Mouse (Mus musculus) ES-Bruce4 (cell line): ENCODE data around the gene Kptn.

Experiments used
- CTCF ChIP-seq: IDR thresholded peaks from one replicate; pipeline ENCODE4 v1.8.1; 2011; ENCODE audit warnings: low read depth, low read length
- EP300 ChIP-seq: IDR thresholded peaks from 2 replicates; pipeline ENCODE4 v1.6.1; 2011; ENCODE audit warnings: low read depth, low read length; ENCODE audit not compliant: insufficient read depth
- POLR2A ChIP-seq: IDR thresholded peaks from one replicate; pipeline ENCODE4 v1.8.1; 2011; ENCODE audit warnings: low read length; ENCODE audit not compliant: insufficient read depth

DNA sequence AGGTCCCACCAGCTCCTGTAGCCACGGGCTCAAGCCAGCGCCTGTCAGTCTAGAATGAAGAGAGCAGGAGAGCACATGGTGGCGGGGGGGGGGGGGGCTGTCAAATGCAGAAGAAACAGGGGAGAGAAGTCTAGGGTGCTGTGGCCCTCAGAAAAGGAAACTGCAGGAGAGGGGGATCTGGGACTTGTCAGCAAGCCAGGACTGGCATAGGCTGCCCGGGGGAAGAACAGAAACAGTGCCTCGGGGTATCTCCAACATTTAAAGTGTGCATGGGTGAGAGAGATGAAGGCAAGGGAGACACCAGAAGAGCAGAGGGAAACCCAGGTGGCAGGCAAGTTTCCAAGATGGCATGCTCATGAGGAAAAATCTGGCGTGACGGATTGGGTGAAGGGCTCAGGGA, 42.3 kb downstream of the Kptn start:
- TF ChIP-seq POLR2A (no peak), CTCF (no peak), EP300 (no peak)
